Mouse (Mus musculus): ENCODE results near the gene Pawr.
A peak's percentile ranks its signal among the peaks of the same experiment; 100 is the strongest.
"Not testable (repeated sequence)": the region's sequence is repeated elsewhere in the genome, so short reads cannot be mapped to it uniquely, and the experiment has no call there.

Pawr gene

GRCm38 (mm10) chr10:108395647-108396046 is 63.7 kb downstream of the Pawr start:
- no peak for DNase-seq

DNA sequence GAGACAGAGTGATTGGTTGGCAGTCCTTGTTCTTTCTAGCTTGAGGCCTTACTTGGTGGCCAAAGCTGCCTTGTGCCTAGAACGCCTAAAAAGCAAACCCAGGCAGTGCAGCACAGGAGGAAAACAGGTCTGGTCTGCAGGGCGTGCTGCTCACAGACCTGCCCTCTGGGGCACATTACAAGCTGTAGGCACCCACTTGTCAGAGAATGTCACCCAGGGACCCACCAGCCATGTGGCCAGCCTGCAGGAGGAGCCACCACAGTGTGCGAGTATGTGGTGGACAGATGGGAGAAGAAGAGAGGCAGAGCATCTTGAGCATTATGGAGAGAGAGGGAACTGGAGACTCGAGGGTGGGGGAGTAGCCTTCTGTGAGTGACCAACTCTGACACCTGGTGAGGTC is 70.8 kb downstream of the Pawr start:
- DNase-seq, result no peak

- no peak for DNase-seq
Measured at GRCm38 (mm10) chr10:108403366-108403865, 71.5 kb downstream of the Pawr start.

- peak; percentile 20 for DNase-seq
Measured at GRCm38 (mm10) chr10:108404087-108404486, 72.2 kb downstream of the Pawr start.

DNA sequence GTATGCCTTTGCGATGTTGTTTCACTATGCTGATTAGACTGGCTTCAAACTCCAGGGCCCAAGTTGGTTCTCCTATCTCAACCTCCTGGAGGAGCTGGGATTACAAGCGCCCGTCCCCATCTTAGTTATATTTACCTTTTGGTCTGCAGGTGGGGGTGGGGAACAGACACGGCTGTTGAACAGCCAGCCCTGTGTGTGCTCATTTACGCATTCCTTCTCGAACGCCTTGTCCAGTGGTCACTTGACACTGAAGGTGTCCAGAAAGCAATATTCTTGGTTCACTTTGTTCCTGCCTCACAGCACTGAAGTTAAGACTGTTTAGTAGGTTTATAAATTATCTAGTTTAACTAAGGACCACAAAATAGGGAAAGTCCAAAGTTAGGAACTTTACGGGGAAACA is 73.2 kb downstream of the Pawr start:
- DNase-seq, result no peak

DNA sequence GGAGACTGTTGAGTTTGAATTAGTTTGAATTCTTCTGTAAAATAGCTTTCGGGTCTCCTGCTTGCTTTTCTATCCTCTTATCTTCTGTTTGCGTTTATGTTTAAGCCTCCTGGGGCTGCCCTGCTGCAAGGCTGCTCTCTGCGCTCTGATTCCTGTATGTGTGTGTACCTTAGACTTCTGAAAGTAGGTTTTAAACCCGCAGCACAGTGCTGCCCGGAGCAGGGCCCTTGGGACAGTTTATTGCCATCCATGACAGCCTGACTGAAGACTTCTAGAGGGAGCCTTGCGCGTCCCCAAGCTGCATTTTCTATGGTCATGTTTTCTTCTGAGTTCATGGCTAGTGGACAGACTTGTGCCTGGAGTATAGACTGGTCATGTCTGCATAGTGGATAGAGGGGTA is 74.0 kb downstream of the Pawr start:
- no peak for DNase-seq

DNA sequence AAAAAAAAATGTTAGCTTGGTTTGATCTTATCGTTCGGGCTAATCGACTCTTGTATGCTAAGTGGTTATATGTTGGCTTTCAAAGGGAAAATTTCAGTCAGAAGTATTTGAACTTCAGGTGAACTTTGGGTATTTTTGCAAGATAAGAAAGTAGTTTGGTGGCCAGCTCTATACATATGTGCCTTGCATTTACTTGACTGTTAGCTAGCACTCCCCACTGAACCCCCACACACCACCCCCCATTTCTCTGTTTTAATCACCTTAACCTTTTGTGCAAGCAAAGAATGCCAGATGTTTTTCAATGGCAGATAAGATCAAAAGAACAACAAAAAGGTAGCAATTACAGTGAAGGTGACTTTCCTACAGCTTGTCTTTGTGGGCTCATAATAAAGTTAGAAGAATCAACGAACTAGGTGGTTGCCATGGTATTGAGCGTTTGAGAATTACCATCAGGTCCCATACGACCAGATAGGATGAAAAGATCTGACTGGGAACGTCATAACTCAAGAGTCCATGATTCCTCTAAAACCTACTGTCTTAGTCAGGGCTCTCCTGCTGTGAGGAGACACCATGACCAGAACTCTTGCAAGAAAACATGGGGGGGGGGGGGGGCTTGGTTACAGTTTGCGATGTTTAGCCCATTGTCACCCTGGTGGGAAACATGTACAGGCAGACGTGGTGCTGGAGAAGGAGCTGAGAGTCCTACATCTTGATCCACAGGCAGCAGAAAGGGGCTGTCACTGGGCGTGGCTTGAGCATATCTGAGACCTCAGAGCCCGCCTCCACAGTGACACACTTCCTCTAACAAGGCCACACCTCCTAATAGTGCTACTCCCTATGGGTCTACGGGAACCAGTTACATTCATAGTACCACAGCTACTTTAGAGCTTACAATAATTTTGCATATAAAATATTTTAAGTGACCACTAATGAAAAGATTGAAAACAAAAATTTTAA is 75.2 kb downstream of the Pawr start:
- no peak for DNase-seq

GRCm38 (mm10) chr10:108408025-108408424 is 76.1 kb downstream of the Pawr start:
- DNase-seq, result no peak

GRCm38 (mm10) chr10:108408437-108408836 is 76.5 kb downstream of the Pawr start:
- DNase-seq, result no peak

GRCm38 (mm10) chr10:108408986-108409385 is 77.1 kb downstream of the Pawr start:
- no peak for DNase-seq

DNA sequence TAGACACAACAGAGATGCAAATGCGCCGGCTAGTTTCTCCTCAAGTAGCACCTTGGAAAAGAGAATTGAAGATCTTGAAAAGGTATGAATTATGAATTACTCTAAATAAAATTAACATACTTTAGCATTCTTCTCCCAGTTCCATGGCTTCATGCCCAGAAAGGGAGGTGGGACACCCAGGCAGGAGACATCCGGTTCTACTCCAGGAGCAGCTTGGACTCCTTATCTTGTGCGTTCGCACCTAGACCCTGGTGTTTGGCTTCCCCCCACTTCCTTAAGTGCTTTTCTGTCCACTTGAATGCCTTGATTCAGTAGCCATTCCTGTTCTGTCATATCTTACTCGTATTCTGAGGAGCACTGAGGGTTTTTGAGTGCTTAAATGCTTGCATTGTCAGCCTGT is 77.6 kb downstream of the Pawr start:
- no peak for DNase-seq

DNA sequence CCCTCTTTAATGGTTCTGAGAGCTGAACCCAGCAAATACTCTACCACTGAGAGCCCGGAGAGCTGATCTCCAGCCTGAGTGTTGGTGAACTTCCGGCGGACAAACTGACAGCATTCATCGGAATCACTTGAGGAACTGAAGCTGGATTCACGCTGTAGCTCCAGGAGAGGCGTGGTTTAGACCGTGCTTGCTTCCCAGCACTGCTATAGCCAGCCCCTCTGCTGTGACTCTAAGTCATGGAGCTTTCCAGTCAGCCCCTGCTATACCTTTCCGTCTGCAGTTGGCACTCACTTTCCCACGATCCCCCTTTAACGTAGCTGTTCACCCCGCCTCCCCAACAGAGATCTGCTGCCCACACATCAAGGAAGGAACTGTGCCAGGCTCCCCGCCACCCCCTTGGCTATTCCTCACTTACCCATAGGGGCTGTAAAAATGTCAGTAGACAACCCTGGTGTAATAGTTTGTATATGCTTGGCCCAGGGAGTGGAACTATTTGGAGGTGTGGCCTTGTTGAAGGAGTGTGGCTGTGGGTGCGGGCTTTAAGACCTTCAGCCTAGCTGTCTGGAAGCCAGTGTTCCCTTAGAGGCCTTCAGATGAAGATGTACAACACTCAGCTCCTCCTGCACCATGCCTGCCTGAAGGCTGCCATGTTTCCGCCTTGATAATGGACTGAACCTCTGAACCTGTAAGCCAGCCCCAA is 83.2 kb downstream of the Pawr start:
- DNase-seq, result no peak

GRCm38 (mm10) chr10:108417448-108417847 is 85.5 kb downstream of the Pawr start:
- no peak for DNase-seq

DNA sequence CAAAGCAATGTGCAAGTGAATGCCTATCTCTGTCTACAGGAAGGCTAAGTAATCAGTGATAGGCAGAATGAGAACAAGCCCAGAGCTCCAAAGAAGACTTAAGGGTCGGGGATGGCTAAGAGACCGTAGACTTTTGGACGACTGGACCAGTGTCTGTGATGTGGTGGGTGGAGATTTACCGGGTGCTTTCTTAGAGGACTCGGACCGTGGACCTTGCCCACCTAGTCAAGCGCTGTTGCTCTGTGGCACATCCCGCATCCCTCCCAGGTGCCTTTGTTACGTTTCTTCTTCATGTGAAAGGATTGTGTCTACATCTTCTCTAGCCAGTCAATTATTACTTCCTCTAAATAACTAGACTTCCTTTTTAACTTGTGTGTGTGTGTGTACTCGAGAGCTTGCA is 98.6 kb downstream of the Pawr start:
- DNase-seq, result no peak

DNA sequence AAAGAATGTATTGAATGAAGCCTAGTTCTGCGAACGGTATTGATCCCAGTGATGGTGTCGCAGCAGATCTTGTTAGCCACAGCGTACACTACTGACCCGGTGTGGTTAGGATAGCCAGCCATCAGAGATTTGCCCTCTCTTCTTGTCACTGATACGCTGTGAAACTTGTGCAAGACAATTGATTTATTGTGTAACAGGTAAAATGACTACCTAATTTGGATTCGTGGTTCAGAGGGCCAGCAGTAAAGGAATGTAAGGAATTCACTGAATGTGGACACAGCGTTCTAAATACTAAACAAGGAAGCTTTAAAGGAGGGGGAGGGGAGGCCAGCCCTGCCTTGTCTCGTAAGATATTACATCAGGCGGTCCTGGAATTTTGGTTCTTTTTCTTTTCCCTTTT is 100.3 kb downstream of the Pawr start:
- DNase-seq, result peak; percentile 42

DNA sequence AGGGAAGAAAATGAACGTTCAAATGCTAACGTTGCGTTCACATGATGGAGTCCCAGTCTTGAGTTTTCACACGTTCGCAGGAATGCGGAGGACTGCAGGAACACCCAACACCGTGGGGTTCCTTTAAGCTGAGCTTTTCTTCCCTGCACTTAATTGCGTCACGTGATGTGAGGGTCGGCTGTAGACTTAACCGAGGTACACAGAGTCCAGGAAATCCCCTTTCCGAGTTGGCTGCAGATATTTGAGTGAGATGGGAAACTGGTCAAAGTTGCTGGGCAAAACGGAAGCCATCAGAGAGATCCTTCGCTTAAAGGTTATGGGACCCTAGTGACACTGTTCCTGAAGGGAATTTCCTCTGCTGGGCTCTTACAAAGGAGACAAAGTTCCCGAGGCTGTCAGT is 102.1 kb downstream of the Pawr start:
- DNase-seq, result peak; percentile 37

DNA sequence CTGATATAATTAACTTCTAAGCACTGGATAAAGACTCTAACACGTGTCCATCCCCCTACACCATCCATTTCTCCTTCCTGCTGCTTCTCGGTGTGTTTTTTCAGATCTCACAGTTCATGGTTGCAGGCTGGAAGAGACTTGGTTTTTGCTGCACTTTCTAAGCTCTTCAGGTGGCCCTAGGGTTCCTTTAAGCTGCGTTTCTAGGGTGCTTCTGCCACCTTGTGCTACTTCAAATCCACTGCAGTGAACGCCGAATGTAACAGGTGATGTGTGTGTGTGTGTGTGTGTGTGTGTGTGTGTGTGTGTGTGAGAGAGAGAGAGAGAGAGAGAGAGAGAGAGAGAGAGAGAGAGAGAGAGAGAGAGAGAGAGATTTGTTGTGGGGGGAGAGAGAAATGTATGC is 103.7 kb downstream of the Pawr start:
- DNase-seq, result peak; percentile 51

- no peak for DNase-seq
Measured at GRCm38 (mm10) chr10:108436365-108436764, 104.4 kb downstream of the Pawr start.

DNA sequence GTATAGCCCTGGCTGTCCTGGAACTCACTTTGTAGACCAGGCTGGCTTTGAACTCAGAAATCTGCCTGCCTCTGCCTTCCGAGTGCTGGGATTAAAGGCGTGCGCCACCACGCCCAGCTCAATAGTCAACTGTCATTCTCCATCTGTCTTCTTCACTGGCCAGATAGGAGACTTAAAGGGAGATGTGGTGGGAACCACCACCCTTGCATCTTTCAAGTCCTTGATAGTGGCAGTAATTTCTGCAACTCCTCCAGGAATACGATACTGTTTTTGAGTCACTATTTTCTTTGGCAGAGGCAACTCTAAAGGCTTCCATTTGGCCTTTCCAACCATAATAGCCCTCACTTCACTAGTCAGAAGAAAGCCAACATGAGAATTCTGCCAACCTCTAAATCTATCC is 108.3 kb downstream of the Pawr start:
- DNase-seq, result not testable (repeated sequence)

DNA sequence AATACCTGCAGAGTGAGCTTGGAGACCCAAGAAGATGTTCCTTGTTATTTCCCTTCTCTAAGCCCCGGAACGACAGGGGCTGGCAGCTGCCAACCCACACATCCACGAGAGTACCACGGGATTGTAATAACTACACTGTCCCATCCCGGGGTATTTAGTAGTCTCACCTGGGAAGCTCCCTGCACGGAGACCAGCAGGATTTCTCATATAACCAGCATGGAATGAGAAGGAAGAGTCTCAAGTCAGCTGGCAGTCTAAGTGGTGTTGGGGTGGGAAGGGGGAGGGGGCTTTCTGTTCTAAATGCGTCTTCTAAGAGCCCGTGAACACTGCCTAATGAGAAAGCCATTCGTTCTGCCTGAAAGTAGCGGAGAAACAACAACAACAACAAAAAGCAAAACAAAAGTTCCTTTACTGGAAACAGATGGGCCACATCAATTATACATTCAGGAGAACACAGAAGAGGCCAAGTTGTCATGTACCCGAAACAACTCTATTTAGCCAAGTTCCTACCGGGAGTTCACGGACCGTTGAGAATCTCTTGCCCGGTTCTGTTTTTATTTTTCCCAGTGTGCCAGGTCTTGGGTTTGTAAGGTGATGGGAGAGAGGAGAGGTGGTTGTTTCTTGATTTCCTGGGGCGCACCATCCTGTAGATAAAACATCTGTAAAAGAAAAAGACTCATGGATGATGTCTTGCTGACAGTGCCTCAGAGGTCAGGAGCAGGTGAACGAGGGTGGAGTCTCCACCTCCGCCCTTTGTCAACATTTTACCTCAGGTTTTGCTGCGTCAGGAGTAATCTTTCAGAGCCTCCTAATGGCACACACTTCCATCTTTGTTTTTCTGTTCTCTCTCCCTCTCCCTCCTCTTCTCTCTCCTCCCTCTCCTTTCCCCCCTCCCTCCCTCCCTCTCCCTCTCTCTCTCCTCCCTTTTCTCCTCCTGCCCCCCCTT is 112.3 kb downstream of the Pawr start:
- DNase-seq, result no peak

DNA sequence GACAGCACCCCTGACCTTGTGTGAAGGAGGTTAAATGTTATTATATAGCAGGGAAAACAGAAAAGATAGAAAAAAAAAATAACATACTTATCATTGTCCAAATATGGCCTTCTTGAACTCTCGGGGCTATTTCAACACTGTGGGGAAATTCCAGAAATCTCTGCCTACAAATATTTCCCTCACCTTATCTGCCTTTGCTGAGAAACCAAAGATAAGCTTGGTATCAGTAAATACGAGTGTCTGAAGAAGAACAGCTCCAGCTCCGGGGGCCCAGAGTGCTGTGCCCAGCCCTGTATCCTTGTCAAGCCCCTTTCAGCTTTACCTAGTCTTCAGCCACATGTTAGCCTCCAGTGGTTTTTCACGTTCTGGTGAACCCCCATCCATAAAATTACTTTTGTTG is 113.2 kb downstream of the Pawr start:
- no peak for DNase-seq

DNA sequence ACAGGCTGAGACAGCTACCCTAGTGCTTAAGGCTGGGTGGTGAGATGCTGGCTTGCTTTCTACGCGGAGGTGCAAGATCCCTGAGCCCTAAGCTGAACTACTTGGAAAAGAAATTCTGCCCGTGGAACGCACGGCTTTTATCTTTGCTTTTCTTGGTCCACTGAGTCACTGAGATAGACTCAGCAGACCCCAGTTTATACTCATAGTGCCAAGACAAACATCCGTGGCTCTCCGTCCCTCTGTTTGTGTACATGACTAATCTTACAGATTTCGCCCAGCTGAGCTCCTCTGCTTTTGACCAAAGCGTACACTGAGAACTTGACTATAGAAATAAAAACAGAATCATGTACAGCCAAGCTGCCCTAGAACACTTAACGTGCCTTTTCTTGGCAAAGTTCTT is 113.7 kb downstream of the Pawr start:
- no peak for DNase-seq

All from retina, postnatal 1 day (tissue).